Mouse (Mus musculus) bone marrow macrophage, adult 2 months (primary cell): ENCODE measurements around the gene Zfp280b.

Source experiments
- CTCF ChIP-seq: IDR thresholded peaks from 2 replicates; pipeline ENCODE4 v1.5.1; 2012; ENCODE audit warnings: low read depth, mild to moderate bottlenecking, low read length, moderate library complexity
- POLR2A ChIP-seq: IDR thresholded peaks from 2 replicates; pipeline ENCODE4 v1.6.1; 2012; ENCODE audit warnings: mild to moderate bottlenecking, low read depth, low read length, borderline replicate concordance

DNA sequence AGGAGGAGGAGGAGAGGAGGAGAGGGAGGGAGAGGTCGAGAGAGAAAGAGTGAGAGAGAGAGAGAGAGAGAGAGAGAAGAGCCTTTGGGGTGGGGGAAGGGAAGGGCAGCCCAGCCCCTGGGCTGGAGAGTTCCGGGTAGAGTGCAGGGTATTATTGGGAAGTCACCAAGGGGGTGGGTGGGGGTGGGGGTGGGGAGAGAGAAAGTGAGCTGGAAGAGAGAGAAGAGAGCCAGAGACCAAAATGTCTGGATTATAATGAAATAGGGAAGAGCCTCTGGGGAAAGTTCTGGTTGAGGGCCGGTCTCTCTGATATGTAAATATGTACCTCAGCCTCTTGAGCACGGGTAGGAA is 4.5 kb upstream of the Zfp280b start:
- TF ChIP-seq CTCF (no peak), POLR2A (no peak)
